Mouse (Mus musculus) C2C12 (cell line): Measurements from ENCODE around the gene Irf2. TPM values are rescaled to one million over a fixed set of nuclear protein-coding genes. Genes with fewer than 3 reads are reported as not detected.
A peak's percentile ranks its signal among the peaks of the same experiment; 100 is the strongest.

Source experiments
- H3K27me3 ChIP-seq: one replicate; pipeline ENCODE4 v1.6.1; 2011; ENCODE audit not compliant: control insufficient read depth, insufficient read depth, insufficient read length
- H3K36me3 ChIP-seq: one replicate; pipeline ENCODE4 v1.6.1; 2011; ENCODE audit not compliant: control insufficient read depth, insufficient read depth
- H3K4me3 ChIP-seq: one replicate; pipeline ENCODE4 v1.5.1; 2011; ENCODE audit warnings: mild to moderate bottlenecking, control low read depth; ENCODE audit not compliant: poor library complexity, insufficient read depth, severe bottlenecking
- H3K79me2 ChIP-seq: one replicate; pipeline ENCODE4 v1.6.1; 2011; ENCODE audit not compliant: control insufficient read depth, insufficient read depth
- H3K79me3 ChIP-seq: one replicate; pipeline ENCODE4 v1.6.1; 2011; ENCODE audit warnings: low read depth, control low read depth
- H3ac ChIP-seq: one replicate; pipeline ENCODE3; 2011; ENCODE audit warnings: low read depth; ENCODE audit not compliant: control insufficient read depth, insufficient read length
- CEBPB ChIP-seq: IDR thresholded peaks from one replicate; pipeline ENCODE4 v1.6.1; 2011; ENCODE audit warnings: low read depth, mild to moderate bottlenecking, control low read depth, moderate library complexity
- CTCF ChIP-seq: IDR thresholded peaks from one replicate; pipeline ENCODE4 v1.5.1; 2011; ENCODE audit not compliant: control insufficient read depth, insufficient read depth, insufficient read length
- FOSL1 ChIP-seq: IDR thresholded peaks from one replicate; pipeline ENCODE4 v1.8.0; 2011; ENCODE audit warnings: mild to moderate bottlenecking, low read length; ENCODE audit not compliant: poor library complexity, insufficient read depth, severe bottlenecking
- MAX ChIP-seq: IDR thresholded peaks from one replicate; pipeline ENCODE4 v1.6.1; 2011; ENCODE audit warnings: mild to moderate bottlenecking, control low read depth
- MYOD1 ChIP-seq: IDR thresholded peaks from one replicate; pipeline ENCODE4 v1.6.1; 2011; ENCODE audit warnings: low read depth; ENCODE audit not compliant: control insufficient read depth, insufficient read length
- MYOG ChIP-seq: IDR thresholded peaks from one replicate; pipeline ENCODE4 v1.6.1; 2011; ENCODE audit not compliant: control insufficient read depth, insufficient read length; ENCODE audit errors: extremely low read depth
- USF1 ChIP-seq: IDR thresholded peaks from one replicate; pipeline ENCODE4 v1.6.1; 2011; ENCODE audit warnings: low read depth, mild to moderate bottlenecking, control low read depth, moderate library complexity
- polyA plus RNA-seq: library from polyadenylated mRNA; unstranded; fragments of >200 nt; fragmentation: generic; extraction: Trizol; gene quantifications from one replicate; pipeline ENCODE4 v1.2.1, GENCODE M21; 2012; ENCODE audit warnings: missing spikeins

Gene Irf2
- polyA plus RNA-seq, 1 experiment: 7.6 TPM

DNA sequence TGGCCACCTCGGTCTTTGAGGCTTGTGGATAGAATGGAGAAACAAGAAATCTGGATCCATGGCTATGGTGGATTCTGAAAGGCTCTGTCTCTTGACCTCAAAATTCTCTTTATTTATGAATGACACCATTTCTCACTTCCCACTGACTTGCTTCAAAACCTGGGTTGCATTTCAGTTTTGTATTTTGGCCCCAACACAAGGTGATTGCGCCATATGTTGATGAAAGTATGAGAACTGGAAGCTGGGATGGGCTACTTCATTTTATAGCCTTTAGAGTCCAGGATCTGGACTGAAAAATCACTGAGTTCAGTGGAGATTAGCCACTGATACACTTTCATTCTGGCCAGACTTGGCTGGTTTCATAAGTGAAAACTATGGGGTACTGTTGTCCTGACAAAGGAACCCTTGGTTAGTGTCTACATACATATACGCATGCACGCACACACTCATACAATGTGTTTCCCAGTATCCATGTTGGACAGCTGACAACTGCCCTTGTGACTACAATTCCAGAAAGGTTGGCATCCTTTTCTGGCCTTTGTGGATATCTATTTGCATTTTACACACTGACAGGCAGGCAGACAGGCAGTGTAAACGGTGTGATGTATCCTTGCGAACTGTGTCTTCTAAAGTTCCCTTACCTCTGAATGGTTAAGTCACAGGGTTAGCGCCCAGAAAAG is 89.3 kb downstream of the Irf2 start:
- no peak for TF ChIP-seq MYOD1
- peak; percentile 50 for TF ChIP-seq CEBPB
- TF ChIP-seq MYOG: no peak
- H3K27me3 ChIP-seq: no peaks in the 10 kb centered on the region
- no peak overlapping the region for H3ac ChIP-seq

DNA sequence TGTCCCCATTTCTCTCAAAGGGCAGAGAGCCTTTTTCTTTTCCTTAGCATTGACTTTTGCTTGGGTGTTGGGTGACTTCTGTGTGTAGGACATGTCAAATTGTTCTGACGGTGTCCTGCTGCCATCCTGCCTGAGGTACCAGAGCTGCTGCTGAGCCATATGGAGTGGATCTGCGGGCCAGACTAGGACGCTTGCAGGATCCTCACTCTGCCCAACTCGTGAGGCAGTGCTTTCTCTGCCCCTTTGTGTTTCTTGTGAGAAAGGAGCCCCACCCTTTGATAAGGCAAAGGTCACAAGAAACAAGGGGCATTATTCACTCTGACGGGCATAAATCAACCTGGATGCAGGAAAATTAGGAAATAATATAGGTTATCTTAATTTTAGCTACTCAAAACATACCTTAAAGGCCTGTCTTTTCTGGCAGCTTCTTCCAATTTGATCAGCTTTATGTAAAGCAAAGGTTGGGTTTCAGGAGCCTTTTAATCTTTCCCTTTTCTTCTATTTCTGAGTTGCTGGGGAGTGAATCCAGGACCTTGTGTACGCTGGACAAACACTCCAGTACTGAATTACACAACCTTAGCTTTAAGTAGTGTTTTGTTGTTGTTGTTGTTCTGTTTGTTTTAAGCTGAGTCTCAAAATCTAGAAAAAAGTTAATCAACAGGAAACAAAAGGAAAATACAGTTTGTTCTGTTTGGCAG is 90.0 kb downstream of the Irf2 start:
- H3ac ChIP-seq: no peak overlapping the region
- no peaks in the 10 kb centered on the region for H3K79me2 ChIP-seq
- no peaks in the 10 kb centered on the region for H3K79me3 ChIP-seq
- no peak overlapping the region for H3K4me3 ChIP-seq
- TF ChIP-seq CEBPB (no peak), FOSL1 (no peak), MYOD1 (no peak), CTCF (no peak), MAX (no peak), USF1 (no peak), MYOG (no peak)
- peaks cover 5% of the 10 kb centered on the region for H3K36me3 ChIP-seq
- H3K27me3 ChIP-seq: no peaks in the 10 kb centered on the region

More for the DNA sequence above, 89.3 kb downstream of the Irf2 start:
- Histone ChIP-seq H3K79me3 (no peaks in the 10 kb centered on the region), H3K36me3 (peaks cover 11% of the 10 kb centered on the region), H3K79me2 (no peaks in the 10 kb centered on the region), H3K4me3 (no peak overlapping the region)

DNA sequence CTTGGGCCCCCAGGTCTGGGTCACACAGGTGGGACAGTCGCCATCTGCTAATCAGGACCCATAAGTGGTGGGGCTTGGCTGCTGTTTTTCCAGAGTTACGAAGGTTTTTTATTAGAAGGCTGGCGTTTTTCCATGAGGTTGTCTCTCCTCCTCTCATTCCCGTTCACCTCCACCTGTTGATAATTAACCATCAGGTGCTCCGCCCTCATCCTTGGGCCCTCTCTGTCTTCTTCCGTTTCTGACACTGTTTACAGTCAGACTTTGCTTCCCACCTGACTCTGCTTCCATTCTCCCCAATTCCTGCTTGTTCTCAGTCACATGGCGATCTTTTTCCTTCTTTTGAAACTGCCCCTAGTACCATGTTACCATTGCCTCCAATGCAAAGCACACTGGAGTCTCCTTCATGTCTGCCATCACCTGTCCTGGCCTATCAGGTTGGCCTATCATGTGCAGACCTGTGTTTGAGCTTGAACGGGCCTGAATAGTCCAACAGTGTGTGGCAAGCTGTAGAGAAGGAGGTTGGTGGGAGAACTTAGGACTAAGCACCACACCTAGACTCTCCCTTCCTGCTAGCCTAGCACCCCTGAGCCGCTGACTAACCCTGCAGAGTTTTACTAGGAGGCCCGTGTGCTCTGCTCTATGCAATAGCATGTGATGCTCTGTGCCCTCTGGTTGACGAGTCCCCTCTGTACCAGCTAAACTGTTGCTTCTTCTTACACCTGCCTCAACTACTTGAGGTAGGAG is 90.8 kb downstream of the Irf2 start:
- TF ChIP-seq MYOG: no peak
- no peak for TF ChIP-seq MAX
- TF ChIP-seq USF1: no peak

DNA sequence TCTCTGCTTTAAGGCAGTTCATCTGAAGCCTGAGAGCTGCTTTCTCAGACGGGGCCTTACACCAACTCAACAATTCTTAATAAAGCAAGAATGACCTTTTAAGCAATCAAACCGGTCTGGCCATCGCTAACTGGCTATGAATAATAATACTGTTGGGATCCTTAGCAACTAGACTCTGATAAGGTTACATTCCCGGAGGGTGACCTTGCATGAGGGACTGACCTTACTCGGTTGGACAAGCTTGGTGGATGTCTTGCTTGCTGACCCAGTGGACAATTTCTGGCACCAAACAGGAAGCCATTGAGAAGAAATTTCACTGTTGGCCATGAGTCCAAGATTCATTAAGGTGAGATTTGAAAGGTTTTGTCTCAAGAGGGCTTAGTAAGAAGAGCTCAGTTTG is 92.4 kb downstream of the Irf2 start:
- H3K36me3 ChIP-seq: peaks cover 5% of the 10 kb centered on the region

More for the DNA sequence above, 90.8 kb downstream of the Irf2 start:
- H3K27me3 ChIP-seq: no peaks in the 10 kb centered on the region
- H3K4me3 ChIP-seq: no peak overlapping the region
- peaks cover 5% of the 10 kb centered on the region for H3K36me3 ChIP-seq
- no peaks in the 10 kb centered on the region for H3K79me2 ChIP-seq
- no peak overlapping the region for H3ac ChIP-seq
- no peaks in the 10 kb centered on the region for H3K79me3 ChIP-seq

DNA sequence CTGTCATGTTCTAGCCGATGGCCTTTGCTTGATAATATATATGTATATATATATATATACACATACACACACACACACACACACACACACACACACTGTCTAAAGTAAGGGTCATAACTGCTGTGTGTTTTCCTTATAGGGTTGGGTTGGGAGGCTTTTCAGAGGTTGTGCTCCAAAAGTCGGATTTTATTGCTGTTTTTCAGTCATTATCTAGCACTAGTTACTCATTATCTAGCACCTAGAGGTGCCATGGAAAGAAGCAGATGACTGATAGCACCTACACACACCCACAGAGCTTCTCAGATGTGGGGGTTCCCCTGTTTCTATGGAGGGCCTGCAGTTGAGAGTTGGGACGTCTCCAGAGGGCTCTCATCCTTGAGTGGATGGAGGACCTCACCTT is 92.9 kb downstream of the Irf2 start:
- Histone ChIP-seq H3K4me3 (no peak overlapping the region), H3K27me3 (no peaks in the 10 kb centered on the region), H3K36me3 (peaks cover 8% of the 10 kb centered on the region), H3K79me3 (no peaks in the 10 kb centered on the region), H3ac (no peak overlapping the region), H3K79me2 (no peaks in the 10 kb centered on the region)
- TF ChIP-seq CTCF: no peak
- no peak for TF ChIP-seq MAX
- TF ChIP-seq CEBPB: no peak
- no peak for TF ChIP-seq USF1
- no peak for TF ChIP-seq MYOG
- TF ChIP-seq MYOD1: no peak
- no peak for TF ChIP-seq FOSL1

More for the DNA sequence above, 92.4 kb downstream of the Irf2 start:
- no peak overlapping the region for H3ac ChIP-seq
- TF ChIP-seq MYOG: no peak
- TF ChIP-seq CTCF: no peak
- no peak for TF ChIP-seq FOSL1
- TF ChIP-seq CEBPB: no peak
- TF ChIP-seq MYOD1: no peak
- no peaks in the 10 kb centered on the region for H3K79me2 ChIP-seq
- no peaks in the 10 kb centered on the region for H3K27me3 ChIP-seq
- H3K4me3 ChIP-seq: no peak overlapping the region
- H3K79me3 ChIP-seq: no peaks in the 10 kb centered on the region
